Mouse (Mus musculus) layer of hippocampus, adult 8-10 months (tissue): ENCODE data around the gene Znrf3. TPM values are rescaled to one million over a fixed set of nuclear protein-coding genes. Genes with fewer than 3 reads are reported as not detected.
"Not testable (repeated sequence)": the region's sequence is repeated elsewhere in the genome, so short reads cannot be mapped to it uniquely, and the experiment has no call there.

Experiments
- DNase-seq, 2 experiments: peaks; one replicate each; pipeline ENCODE4 v3.0.0; 2022; ENCODE audit warnings: low spot score in 2 of 2
- total RNA-seq, 4 experiments: library from RNA; stranded (reverse); gene quantifications; 2 replicates each; pipeline ENCODE4 v1.2.4; 2022

Znrf3 gene
- total RNA-seq, result 10 to 100 TPM; 18.6 to 22.3 (median 20.3) TPM

DNA sequence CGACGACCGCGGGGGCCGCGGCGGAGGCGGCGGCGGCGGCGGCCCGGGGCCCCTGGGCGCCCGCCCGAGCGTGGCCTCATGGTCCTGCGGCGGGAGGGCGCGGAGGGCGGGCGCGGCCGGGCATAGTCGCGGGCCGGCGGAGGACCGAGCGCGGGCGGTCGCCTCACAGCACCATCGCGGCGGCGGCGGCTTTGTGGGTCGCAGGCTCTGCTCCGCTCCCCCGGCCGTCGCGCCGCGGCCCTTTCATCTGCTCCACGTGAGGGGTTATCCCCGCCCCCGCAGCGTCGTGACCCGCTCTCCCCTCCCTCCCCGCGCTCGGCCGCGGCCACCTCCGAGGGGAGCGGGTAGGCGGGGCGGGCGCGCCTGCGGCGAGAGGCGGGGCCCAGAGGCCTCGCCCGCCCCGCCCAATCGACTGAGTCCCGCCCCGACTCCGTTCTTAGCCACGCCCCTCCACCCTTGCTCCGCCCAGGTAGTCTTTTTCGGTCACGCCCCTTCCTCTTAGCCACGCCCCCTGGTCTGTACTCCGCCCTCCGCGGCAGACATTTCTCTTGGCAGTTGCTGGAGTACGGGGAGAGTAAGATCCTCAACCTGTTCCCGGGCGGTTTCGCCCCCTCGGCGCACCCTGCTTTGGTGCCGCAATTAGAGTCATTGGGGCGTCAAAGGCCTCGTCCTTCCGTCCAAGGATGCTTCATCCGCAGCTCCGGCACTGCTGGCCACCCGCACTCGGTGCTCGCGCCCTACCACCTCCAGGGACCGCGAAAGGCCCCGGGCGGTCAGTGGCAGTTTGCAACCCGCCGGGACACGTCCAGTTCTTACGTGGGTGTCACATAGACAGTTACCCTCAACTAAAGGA is at the start of gene Znrf3:
TSS of gene Znrf3 (minus strand) at position 249 of the 853 bp plus-strand sequence.
- DNase-seq, result peak; percentile 85 to 90

DNA sequence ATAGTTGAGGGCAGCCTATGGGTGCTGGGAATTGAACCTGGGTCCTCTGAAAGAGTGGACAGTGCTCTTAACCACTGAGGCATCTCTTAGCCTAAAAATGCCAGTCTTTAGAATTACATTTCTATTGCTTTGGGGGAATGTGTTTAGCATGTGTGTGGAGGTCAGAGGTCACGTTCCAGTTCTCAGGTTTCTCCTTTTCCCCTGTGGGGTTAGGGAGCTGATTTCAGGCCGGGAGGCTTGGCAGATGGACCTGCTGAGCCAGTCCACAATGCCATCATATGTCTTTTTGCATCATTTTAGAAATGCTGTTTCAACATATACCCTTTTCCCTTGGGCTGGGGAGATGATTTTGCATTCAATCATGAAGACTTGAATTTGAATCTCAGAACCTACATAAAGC is 49.2 kb upstream of the Znrf3 start:
- no peak for DNase-seq

DNA sequence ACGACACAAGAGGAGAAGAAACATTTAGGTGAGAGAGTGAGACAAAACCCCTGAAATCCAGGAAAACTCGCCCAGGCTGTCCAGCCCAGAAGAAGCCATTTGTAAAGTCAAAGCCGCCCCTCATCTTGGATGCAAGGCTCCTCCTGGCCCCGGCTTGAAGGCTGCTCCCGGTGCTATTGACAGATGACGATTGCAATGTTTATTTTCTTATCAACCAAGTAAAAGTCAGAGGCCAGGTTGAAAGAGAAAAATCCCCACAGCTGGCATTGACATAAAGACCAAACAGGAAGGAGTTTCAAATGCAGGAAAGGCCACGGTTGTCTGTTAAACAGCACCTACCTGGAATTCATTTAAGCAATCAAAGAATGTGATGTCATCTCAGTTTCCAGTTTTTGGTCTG is 47.3 kb upstream of the Znrf3 start:
- DNase-seq, result no peak

DNA sequence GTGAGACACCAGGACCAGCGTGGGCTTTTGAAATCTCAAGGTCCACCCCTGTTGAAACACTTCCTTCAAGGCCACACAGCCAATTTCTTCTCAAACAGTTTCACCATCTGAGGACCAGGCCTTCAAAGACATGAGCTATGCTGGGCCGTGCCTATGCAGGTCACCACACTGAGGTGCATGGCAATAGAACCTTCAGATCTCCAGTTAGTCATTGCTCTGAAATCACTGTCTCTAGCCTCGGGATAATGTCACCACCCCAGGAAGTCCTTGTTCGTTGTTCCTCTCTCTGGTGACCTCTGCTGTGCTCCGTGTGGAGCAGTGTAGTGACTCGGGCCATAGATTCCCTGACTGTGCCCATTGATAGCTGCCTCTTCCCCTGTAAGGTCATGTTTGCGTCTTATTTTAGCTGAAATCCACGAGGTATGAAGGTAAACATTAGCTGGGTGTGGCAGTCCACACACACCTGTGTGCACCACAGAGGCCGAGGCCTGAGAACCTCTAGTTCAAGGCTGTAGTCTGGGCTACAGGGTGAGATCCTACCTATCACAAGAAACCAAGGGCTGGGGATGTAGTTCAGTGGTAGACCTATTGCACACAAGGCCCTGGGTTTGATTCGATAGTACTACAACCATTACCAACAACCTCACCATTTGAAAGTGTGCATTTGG is 46.5 kb upstream of the Znrf3 start:
- no peak for DNase-seq

DNA sequence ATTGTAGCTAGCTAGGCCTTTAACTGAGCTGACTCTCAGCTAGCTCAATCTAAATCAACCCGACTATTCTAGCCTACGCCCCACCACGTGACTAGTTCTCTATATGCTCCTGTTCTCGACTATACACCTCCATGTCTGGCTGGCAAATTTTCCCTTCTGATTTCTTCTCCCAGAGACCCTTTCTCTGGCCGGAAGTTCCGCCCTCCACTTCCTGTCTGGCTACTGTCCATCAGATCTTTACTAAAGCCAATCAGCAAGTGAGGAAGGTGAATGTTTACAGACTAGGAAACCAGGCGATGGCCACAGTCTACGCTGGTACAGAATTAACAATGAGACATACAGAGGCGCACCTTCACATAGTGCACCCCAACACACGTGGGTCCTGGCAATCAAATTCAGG is 44.8 kb upstream of the Znrf3 start:
- not testable (repeated sequence) for DNase-seq

DNA sequence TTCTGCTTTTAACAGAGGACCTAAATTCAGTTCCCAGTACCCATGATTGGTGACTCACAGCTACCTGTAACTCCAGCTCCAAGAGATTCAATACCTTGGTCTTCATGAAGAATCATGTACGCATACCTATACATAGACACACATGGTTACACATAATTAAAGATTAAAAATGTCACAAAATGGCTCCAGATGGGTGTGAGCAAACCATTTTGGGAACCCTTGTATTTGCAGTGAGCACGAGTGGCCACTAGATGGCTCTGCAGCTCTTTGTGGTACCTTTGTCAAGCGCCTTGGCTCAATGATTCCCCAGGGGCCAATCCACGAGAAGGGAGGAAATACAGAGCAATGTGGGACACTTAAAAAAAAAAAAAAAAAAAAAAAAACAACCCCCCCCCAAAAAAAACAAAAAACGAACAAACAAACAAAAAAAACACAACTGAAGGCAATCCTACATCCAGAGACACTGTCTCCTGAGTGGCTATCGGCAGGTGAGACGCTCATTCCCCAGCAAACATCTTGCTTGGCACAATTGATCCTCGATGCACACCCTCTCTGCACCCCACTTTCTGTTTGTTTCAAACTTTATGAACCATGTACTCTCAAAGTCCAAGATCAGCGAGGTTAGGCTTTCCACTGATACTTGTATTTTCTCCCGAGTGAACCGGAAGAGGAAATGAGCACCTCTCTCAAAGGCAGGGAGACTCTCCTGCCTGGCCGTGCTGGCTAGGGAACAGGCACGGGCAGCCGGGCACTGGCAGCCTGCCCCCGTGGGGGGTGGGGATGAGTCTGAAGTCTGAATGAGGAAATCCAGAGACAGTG is 40.8 kb upstream of the Znrf3 start:
- DNase-seq, result peak; percentile 73 to 89

DNA sequence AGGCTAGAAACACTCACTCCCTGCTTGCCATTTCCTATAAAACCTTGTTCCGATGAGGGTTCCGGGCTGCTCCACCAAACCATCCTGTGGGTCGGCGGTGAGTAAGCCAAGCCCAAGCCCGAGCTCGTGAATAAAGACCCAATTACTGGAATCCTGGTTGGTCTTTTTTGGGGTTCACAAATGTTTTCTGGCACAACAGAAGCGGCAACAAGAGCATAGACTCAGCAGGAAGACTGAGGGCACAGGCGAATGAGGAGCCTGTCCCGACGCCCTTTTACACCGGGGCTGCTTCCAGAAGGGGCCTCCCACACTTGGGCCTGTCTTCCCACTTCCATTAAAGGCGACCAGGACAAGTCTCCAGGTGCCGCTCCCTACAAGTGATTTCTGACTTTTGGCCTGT is 37.9 kb upstream of the Znrf3 start:
- DNase-seq, result no peak

DNA sequence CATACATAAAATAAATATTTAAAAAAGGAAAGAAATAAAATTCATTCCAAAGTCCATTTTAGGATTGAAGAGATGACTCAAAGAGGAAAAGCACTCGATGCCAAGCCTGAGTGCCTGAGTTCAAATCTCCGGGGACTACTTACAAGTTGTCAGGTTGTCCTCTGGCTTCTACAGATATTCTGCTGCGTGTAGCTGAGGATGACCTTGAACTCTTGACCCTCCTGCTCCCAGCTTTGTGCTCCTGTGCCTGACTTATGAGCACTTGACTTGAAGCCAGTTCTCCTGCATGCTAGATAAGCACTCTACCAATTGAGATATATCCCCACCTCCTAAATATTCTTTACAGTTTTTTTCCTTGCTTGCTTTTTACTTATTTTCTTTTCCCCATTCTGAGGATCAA is 34.2 kb upstream of the Znrf3 start:
- no peak for DNase-seq

DNA sequence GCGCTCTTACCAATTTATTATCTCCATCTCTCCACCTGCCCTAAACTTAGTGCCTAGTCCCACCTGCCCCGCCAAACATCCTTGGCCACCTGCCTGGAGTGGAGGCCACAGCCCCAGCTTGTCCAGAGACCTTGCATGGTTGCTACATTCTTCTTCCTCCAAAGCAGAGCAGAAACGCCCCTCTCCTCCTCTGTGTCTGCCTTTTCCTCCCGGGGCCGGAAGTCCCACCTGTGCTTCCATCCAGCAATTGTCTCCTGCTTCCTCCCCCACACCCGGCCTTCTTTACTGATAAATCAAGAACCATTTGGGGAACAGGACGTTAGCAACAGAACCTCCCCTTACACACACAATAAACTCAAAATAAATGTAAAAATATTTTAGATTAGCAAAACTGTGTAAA is 33.5 kb upstream of the Znrf3 start:
- no peak for DNase-seq

DNA sequence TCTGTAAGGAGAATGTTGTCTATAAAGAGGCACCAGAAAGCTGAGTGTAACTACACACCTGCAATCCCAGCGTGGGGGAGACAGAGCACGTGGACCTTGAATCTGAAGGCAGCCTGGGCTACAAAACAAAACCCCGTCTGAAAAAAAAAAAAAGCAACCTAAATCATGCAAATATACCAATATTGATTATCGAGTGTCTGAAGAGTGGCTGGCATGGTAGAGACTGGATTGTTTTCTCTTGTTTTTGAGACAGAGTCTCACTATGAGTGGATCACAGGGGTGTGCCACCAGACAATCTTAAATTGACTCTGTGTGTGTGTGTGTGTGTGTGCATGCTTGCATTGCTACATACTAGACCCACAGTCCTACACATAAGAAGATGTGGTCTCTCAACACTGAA is 32.2 kb upstream of the Znrf3 start:
- DNase-seq, result no peak

DNA sequence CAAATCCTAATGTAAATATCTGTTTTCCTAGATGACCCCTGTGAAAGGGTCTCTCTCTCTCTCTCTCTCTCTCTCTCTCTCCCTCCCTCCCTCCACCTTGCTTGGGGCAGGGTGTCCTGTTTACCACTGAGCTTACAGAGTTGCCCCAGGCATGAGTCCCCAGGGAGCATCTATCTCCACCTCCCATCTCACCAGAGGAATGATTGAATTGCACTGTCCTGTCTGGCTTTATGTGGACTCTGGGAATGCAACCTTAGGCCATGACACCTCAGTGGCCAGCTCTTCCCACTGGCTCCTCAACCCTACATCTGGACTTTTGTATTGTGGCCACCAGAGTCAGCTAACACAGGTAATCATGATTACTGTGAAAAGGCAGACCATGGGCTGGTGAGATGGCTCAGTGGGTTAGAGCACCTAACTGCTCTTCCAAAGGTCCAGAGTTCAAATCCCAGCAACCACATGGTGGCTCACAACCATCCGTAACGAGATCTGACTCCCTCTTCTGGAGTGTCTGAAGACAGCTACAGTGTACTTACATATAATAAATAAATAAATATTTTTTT is 31.0 kb upstream of the Znrf3 start:
- not testable (repeated sequence) for DNase-seq

DNA sequence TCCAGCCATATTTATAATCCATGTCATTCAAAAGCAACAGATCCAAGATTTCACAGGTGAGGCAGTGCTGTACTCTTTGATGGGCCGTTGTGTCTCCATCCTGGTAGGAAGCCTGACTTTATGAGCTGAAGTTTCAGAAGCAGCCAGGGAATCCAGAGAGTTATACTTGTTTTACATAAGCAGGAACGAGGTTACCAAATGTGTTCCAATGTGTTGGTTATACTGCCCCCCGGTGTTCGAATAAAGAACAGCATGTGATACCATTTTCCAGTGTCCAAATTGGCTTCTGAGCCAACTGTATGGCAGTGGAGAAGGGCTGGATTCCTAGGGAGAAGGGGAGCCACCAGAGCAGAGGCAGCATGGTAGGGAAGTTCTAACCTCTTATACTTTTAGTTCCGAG is 29.5 kb upstream of the Znrf3 start:
- DNase-seq, result peak; percentile 32 to 71

DNA sequence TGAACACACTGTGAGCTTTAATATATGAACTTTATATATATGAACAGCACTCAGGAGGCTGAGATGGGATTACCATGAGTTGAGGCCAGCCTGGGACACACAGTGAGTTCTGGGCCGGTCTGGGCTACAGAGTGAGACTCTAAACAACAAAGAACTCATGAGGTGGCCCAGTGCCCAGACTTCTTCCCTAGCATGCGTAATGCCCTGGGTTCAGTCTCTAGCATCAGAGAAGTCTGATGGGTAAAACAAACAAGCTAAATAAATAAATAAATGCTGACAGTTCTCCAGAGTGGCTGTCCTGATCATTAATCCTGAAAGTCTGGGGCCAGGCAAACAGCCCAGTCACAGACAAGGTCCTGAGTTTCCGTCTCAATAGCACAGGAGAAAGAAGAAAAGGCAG is 25.4 kb upstream of the Znrf3 start:
- no peak for DNase-seq

DNA sequence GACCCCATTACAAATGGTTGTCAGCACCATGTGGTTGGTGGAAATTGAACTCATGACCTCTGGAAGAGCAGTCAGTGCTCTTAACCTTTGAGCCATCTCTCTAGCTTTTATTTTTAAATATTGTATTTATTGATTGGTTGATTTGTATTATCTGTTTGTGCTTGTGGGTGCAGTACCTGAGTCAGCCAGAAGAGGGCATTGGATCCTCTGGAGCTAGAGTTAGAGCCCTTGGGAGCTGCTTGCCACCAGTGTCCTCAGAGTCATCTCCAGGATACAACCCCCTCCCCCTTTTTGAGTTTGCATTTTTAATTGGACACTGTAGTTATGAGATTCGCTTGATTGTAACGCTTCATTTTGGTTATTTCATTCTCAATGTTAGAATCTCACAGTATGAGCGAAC is 24.4 kb upstream of the Znrf3 start:
- peak in 1 of 2 experiments; percentile 37 for DNase-seq

DNA sequence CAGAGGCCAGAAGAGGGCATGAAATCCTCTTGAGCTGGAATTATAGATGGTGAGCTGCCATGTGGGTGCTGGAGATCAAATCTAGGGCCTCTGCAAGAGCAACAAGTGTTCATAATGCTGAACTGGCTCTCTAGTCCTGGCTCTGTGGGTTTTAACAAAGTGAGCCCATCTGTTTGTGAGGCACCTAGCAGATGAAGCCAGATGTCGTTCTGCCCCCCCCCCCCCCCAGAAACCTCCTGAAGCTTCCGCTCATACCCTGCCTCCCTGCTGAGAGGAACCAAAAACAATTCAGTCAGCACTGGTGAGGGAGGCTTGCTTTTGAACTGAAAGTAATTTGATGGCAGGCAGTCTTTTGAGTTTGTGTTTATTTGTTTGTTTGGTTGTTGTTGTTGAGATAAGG is 23.8 kb upstream of the Znrf3 start:
- no peak for DNase-seq

DNA sequence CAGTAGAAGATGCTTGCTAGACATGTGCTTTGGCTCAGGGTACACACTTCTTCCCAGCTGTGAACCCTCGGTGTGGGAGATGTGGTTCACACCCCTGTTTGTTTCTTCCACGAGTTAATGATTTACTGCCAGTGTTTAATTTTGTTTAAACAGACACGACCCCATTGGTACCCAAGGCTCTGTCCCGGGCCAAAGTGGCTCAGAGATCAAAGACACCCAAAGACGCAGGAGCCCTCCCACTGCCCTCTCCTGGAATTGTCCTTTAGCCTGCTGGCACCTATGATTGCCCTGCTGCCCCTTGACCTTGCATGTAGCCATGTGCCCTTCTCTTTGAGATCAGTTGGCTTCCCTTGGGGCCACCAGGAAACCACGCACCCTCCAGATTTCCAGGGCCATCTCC is 7.3 kb upstream of the Znrf3 start:
- no peak for DNase-seq

DNA sequence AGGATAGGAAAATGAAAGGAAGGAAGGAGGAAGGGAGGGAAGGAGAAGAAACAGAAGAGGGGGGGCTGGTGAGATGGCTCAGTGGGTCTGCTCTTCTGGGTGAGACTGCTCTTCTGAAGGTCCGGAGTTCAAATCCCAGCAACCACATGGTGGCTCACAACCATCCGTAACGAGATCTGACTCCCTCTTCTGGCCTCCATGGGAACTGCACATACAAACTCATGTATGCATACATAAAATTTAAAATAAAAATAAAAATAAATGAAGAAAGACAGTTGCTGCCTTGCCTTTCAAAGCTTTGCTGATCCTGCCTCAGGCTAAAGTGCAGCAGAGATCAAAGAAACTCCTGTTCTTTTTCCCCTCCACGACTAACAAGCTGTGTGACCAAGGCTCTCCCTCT is 6.7 kb upstream of the Znrf3 start:
- DNase-seq, result no peak

DNA sequence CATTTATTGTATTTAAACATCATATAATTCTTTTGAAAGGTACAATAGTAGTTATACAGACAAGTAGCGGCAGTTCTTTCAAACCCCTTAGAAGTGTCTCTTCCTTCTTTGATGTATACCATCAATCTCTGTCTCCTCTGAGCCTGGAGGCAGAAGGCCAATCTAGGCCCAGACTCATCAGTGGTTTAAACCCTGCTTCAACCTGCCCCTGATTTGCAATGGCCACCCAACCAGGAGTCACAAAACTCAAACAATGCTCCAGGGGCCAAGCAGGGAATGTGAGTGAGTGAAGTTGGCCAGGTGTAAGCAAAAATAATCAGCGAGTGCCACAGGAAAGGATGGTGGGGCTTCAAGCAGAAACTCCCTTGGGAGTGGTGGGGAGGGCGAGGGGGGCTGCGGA is 6.1 kb upstream of the Znrf3 start:
- DNase-seq, result no peak

DNA sequence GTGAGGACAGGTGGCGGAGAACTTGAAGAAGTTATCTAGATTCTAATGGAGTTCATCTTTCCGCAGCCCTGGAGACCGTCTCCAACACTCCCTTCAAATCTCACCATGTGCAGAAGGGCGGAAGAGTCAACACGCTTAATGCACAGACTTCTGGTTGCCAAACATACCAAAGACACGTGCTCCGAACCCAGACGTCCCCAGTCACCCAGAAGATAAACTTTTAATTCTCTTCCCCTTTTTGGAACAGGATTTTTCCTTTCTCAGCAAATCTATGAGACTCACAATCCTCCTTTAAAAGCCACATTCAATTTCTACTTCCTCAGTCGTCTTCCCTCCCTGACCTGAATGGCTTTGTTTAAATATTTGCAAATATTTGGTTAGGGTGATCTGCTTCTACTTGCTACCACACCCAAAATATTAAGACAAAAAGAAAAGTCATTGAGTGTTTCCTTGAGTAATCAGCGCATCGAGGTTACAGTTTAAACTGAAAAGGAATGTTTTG is 856 bp upstream of the Znrf3 start:
- DNase-seq, result no peak

DNA sequence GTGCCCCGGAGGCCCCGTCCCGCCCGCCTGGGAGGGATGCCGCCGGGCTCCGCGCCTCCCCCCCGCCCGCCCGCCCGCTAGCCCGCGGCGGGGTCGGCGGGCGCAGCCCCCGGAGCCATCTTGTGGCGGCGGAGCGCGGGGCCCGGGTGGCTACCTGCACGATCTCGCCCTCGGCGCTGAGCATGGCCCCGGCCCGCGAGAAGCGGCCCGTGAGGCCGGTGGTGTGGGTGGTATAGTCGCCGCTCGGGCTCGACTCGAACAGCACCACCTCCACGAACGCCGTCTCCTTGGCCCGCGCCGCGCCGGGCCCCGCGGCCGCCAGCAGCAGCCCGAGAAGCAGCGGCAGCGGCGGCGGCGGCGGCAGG is 431 bp downstream of the Znrf3 start:
- DNase-seq, result no peak

DNA sequence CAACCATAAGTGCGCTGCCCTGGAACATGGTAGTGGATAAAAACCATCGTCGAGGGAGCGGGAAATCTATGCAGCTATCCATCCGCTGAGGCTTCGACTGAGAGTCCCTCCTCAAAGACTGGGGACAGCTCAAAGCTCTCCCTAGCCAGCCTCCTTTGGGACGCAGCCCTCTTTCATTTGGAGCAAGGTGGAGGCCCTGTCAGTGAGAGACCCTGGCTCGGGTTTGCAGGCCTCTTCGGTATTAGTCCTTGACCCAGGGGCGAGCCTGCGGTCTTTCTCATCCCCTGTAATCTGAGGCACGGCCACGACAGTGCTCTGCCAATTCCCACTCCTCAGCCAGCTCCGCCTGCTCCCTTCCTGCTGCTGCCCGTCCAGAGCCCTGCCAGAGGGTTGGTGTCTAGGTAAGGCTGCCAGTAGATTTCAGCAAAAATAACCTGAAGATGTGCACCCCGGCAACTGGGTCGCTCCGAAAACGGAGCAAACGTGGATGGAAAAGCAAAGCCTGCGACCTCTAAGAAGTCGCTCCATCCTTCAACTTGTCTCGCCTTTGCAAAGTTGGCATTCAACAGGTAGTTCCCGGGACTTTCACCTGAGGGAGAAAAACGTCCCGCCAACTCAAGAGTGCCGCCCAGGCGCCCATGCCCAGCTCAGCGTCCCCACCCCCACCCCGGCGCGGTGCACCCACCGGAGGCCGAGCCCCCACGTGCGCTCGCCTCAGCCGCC is 975 bp downstream of the Znrf3 start:
- no peak for DNase-seq
